Mouse (Mus musculus) neural tube, embryonic 11.5 days (tissue): ENCODE results near the gene Tmem120b. TPM values are rescaled to one million over a fixed set of nuclear protein-coding genes. Genes with fewer than 3 reads are reported as not detected.

Experiments
- ATAC-seq: fragments of 200-750 bp; cut with Nextera tagmentation; 2 replicates; pipeline ENCODE4 v1.8.0; 2017; ENCODE audit warnings: moderate number of reproducible peaks, mild to moderate bottlenecking, moderate TSS enrichment, moderate library complexity; ENCODE audit not compliant: insufficient read depth, low FRiP score, low TSS enrichment
- DNase-seq: peaks from one replicate; pipeline ENCODE4 v3.0.0-alpha.2; 2015; ENCODE audit warnings: low spot score
- H3K27ac ChIP-seq: fragments of 300-500 bp; sonication (generic); 2 replicates; pipeline ENCODE4 v1.5.1; 2014; ENCODE audit warnings: low read depth, mild to moderate bottlenecking, low read length
- H3K27me3 ChIP-seq: fragments of 300-500 bp; sonication (generic); 2 replicates; pipeline ENCODE4 v1.6.1; 2014; ENCODE audit warnings: mild to moderate bottlenecking, low read length, mixed read lengths; ENCODE audit not compliant: control insufficient read depth, insufficient read depth
- H3K36me3 ChIP-seq: fragments of 300-500 bp; sonication (generic); 2 replicates; pipeline ENCODE4 v1.6.1; 2014; ENCODE audit warnings: mild to moderate bottlenecking, low read length, moderate library complexity, mixed read lengths; ENCODE audit not compliant: control insufficient read depth, insufficient read depth
- H3K4me1 ChIP-seq: fragments of 300-500 bp; sonication (generic); 2 replicates; pipeline ENCODE4 v1.6.1; 2014; ENCODE audit warnings: low read length, mixed read lengths; ENCODE audit not compliant: control insufficient read depth, insufficient read depth
- H3K4me2 ChIP-seq: fragments of 300-500 bp; sonication (generic); 2 replicates; pipeline ENCODE4 v1.6.1; 2014; ENCODE audit warnings: low read depth, mild to moderate bottlenecking, moderate library complexity
- H3K4me3 ChIP-seq: fragments of 300-500 bp; sonication (generic); 2 replicates; pipeline ENCODE4 v1.5.1; 2014; ENCODE audit warnings: low read depth, low read length
- H3K9ac ChIP-seq: fragments of 300-500 bp; sonication (generic); 2 replicates; pipeline ENCODE4 v1.6.1; 2014; ENCODE audit warnings: mild to moderate bottlenecking, low read length
- H3K9me3 ChIP-seq: fragments of 300-500 bp; sonication (generic); 2 replicates; pipeline ENCODE4 v1.6.1; 2016; ENCODE audit warnings: low read length; ENCODE audit not compliant: control insufficient read depth
- WGBS: fragments of 180-500 bp; shearing (Covaris S2); extraction: QIAGEN DNeasy Blood & Tissue Kit; methylation state at CpG from one replicate; pipeline ENCODE4 v1.1.7; 2014; 5-methylcytosine and 5-hydroxymethylcytosine counted together
- polyA plus RNA-seq: library from polyadenylated mRNA; unstranded; fragments of >200 nt; fragmentation: Nextera tagmentation; extraction: Ambion mirVana; gene quantifications from 2 replicates; pipeline ENCODE4 v1.2.1, GENCODE M21; 2014

The Tmem120b gene
- polyA plus RNA-seq, 1 experiment from 2014 or later = 9.9 TPM

GRCm38 (mm10) chr5:123160341-123160740 is 92.1 kb downstream of the Tmem120b start:
- Histone ChIP-seq H3K9ac (no peak overlapping the region), H3K4me1 (no peaks in the 10 kb centered on the region), H3K27ac (no peak overlapping the region), H3K27me3 (no peaks in the 10 kb centered on the region), H3K4me3 (no peak overlapping the region), H3K36me3 (peaks cover 48% of the 10 kb centered on the region), H3K9me3 (no peaks in the 10 kb centered on the region), H3K4me2 (no peak overlapping the region)
- ATAC-seq (no peak), DNase-seq (no peak)
- WGBS = 89% methylated on average over 14 of the region's 15 CpGs

- H3K36me3 ChIP-seq = peaks cover 43% of the 10 kb centered on the region
- no peaks in the 10 kb centered on the region for H3K4me1 ChIP-seq
- 83% methylated on average over 9 of the region's 9 CpGs for WGBS
- DNase-seq (no peak), ATAC-seq (no peak)
- H3K9ac ChIP-seq = no peak overlapping the region
- H3K4me2 ChIP-seq = no peak overlapping the region
- no peak overlapping the region for H3K27ac ChIP-seq
- H3K4me3 ChIP-seq = no peak overlapping the region
- no peaks in the 10 kb centered on the region for H3K9me3 ChIP-seq
- no peaks in the 10 kb centered on the region for H3K27me3 ChIP-seq
Measured at GRCm38 (mm10) chr5:123162942-123163341, 94.7 kb downstream of the Tmem120b start.

- H3K36me3 ChIP-seq = peaks cover 25% of the 10 kb centered on the region
- 91% methylated on average over 10 of the region's 10 CpGs for WGBS
Measured at GRCm38 (mm10) chr5:123166437-123166836, 98.2 kb downstream of the Tmem120b start.

More at GRCm38 (mm10) chr5:123166437-123166836, 98.2 kb downstream of the Tmem120b start:
- Histone ChIP-seq H3K9ac (no peak overlapping the region), H3K4me2 (no peak overlapping the region), H3K4me1 (0 out of 2 replicates have a peak, but pooled peaks cover 1% of the 10 kb centered on the region), H3K27me3 (no peaks in the 10 kb centered on the region), H3K27ac (no peak overlapping the region), H3K9me3 (no peaks in the 10 kb centered on the region), H3K4me3 (no peak overlapping the region)
- ATAC-seq (no peak), DNase-seq (no peak)

Other genes starting within 250 kb of the Tmem120b start
- 529 and 534 TPM in 2 replicates for gene Anapc5, start 247.1 kb upstream of the Tmem120b start, polyA plus RNA-seq
- gene Rnf34, start 218.4 kb upstream of the Tmem120b start, polyA plus RNA-seq = 58.1 and 58.4 TPM in 2 replicates
- 70.3 and 74.1 TPM in 2 replicates for gene Kdm2b, start 78.6 kb upstream of the Tmem120b start, polyA plus RNA-seq
- 8.5 and 8.7 TPM in 2 replicates for gene Orai1, start 53.3 kb upstream of the Tmem120b start, polyA plus RNA-seq
- not detected in 2 replicates for gene Morn3, start 21.4 kb upstream of the Tmem120b start, polyA plus RNA-seq
- 1.6 and 2.6 TPM in 2 replicates for gene Rhof, start 64.3 kb downstream of the Tmem120b start, polyA plus RNA-seq
- 10.9 and 12.2 TPM in 2 replicates for gene Setd1b, start 73.8 kb downstream of the Tmem120b start, polyA plus RNA-seq
- gene Psmd9, start 101.0 kb downstream of the Tmem120b start, polyA plus RNA-seq = 68.3 and 69.0 TPM in 2 replicates
- not detected in 2 replicates for gene Hpd, start 114.3 kb downstream of the Tmem120b start, polyA plus RNA-seq
- gene Wdr66, start 183.7 kb downstream of the Tmem120b start, polyA plus RNA-seq = 11.9 and 13.8 TPM in 2 replicates